Mouse (Mus musculus) MEL-GATA-1-ER (cell line): ENCODE data around the gene Rarres1.

ENCODE experiments used
- DNase-seq: peaks from one replicate; pipeline ENCODE4 v3.0.0-alpha.2; 2012; ENCODE audit warnings: low read depth; ENCODE audit errors: extremely low read depth

Gene Rarres1

DNA sequence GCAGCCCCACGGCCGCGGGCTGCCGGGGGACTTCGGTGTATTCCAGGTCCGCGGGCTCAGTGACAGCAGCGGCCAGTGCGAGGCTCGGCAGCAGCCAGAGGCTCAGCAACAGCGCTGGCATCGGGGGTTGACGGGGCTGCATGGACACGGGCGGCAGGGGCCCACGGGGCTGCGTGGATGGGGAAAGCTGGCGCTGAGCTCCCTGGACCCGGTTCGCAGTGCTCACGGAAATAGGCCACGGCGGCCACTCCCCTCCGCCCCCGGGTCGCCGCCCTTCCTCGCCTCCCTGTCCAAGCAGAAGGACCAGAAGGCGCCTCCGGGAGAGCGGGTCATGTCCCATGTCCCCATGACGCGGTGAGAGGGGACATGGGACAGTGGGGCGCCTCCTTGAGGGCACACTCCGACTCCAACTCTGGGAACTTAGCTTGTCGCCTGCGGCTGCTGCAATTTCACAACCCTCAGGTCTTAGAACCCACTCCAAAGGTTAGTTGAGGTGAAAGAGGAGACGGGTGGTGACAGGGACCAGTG is at the start of gene Rarres1:
Gene Rarres1, minus strand, starts transcription at position 250 of the 528 bp plus-strand sequence.
- no peak for DNase-seq

DNA sequence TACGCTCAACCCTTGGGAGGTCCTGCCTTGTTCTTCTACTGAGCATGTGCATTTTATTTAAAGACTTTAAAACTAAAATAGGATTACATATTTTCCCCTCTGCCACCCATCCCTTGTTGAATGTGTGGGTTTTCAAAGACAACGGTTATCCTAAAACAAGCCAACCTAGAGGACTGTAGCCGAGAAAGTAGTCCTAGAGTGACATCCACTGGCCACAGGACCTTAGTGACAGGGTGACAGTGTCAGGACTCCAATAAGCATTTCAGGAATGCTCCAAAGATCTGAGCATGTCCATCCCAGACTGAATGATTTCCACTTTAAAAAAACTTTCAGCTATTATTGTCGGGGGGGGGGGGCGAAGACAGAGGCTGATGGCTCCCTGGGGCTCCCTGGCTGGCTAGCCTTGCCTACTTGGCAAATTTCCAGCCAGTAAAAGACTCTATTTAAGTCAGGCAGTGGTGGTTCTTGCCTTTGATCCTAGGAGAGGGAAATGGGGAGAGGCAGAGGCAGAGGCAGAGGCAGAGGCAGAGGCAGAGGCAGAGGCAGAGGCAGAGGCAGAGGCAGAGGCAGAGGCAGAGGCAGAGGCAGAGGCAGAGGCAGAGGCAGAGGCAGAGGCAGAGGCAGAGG is 49.5 kb upstream of the Rarres1 start:
- no peak for DNase-seq

DNA sequence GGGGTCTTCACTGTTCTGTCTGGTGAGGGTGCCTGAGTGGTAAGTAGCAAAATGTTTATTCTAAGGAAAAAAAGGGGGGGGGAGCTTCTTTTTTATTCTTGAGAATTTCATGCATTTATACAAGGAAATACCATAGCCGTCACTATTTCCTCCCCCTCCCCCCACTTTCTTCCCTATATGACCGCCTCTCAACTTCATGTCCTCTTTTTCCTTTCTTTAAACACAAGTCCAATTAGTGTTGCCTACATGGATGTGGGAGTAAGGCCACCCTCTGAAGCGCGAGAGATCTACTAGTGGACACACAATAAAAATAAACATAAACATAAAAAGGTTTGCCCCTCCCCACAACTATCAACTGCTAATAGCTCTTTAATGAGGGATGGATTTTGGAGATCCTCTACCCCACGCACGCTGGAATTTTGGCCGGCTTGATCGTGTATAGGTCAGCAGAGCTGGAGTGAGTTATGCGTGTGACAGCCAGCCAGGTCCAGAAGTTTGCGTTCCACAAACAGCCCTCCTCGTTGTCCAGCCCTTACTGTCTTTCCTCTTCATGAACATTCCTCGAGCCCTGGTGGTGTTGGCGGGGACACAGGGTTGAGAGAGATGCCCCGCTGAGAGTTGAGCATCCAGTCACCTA is 42.5 kb upstream of the Rarres1 start:
- no peak for DNase-seq

DNA sequence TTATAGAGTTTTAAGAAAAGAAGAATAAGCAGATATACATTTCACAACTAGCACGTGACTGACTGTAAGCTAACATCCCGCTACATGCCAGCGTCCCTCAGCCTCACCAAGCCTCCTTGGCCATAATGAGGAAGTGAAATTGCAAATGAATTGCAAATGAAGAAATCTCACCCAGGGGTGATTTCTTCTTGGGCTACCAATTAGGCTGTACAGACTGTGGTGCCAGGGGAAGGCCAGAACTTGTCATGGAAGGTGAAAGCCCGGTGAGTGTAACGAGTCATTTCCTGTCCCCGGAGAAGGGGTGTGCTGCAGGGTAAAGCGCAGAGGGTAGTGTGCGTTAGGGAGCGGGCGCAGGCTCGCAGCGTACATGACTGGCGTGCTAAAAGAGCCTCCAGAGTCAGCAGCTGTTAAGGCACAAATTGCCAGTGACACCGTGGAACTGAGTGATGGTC is 41.9 kb upstream of the Rarres1 start:
- DNase-seq, result no peak

DNA sequence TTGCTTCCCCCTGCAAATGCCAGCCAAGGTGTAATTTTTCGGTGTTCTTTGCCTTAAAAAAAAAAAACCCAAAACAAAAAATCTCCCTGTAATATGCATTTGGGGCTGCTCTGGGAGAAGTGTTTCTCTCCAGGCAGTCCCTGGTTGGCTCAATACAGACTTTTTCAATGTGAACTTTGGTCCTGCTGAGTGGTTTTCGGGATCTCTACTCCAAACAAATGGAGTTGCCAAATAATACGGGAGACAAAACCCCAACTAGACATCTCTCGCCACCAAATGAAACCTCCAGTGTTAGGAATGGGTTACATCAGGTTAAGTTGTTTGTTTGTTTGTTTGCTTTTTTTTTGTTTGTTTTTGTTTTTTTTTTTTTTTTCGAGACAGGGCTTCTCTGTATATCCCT is 39.9 kb upstream of the Rarres1 start:
- DNase-seq, result no peak

DNA sequence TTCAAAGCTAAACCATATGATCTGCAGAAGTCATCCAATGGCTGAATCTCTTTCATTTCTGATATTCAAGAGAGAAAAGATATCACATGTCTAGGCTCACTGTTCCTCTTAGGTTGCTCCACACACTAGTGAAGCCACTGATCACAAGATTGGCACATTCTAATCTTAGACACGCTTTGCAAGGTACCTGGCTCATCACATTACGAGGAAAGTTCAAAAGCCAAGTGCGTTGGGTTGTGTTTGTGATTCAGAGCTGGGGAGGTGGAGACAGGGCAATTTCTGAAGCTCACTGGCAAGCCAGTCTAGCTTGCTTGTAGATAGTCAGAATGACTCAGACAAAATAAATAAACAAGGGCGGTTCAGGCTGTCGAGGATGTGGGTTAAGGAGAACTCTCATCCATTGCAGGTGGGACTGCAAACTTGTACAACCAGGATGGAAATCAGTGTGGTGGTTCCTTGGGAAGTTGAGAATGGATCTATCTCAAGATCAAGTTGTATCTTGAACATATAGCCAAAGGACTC is 38.7 kb upstream of the Rarres1 start:
- no peak for DNase-seq

DNA sequence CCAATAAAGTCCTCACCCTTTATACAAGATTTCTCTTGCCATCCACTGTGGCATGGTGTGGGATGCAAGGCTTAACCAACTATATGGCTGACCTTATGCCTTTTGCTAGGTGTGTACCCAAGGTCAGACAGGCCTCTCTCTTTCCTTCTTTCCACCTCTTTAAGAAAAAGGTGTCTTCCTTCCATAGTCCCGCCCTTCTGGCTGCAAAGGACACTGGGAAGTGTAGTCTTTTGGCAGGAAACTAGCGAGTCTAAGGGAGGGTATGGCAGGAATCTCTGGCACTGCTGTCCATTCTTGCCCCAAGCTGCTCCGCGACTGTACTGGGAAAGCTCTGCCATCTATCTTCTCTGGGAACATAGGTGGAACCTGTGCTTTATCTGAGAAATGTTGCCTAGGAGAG is 38.0 kb upstream of the Rarres1 start:
- no peak for DNase-seq

DNA sequence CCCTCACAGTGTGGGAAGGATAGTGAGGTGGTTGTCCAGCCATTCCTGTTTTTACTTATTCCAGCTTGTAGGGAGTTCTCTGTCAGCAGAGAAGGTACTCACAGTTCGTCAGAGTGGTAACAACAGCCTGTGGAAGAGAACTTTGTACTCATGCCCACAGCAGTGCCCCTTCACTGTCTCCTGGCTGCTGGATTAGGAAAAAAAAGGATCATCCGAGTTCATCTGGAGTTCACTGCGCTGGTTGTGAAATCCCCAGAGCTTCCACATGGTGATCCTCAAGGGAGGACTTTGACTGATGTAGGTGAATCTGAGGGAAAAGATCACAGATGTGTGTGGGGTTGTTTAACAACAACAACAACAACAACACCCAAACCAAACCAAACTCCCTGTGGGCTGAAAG is 35.9 kb upstream of the Rarres1 start:
- no peak for DNase-seq

DNA sequence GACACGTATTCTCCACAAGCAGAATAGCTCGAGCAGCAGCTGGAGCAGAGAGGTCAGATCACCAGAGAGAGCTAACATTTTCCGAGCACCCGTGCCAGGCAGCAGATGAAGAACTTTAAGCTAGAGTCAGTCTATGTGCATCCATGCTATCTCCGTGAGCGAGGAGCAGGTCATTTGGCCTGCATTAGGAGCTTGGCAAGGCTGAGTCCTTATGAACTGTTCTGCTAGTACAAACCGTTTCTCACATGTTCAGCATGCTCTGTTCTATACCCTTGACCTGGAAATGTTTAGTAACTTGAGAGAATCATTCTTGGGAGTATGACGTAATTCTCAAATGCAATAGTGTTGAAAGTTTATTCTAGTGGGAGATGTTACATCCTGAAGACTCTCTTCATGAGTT is 28.3 kb upstream of the Rarres1 start:
- no peak for DNase-seq

DNA sequence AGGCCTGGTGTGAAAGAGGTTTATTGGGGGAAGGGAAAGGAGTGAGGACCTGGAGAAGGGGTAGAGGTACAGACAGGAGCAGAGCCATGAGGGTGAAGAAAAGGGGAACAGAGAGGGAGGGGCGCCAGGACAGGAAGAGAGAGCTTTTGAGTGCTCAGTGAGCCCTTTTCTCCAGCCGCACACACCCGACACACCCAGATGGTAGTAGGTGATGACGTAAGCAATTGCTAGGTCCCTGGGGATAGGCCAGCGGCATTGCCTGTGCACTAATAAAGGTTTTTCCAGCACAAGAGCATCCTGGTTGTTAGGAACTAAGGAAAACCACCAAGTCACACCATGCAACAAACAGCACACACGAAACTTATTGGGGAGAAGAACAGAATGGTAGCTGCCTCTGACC is 9.4 kb upstream of the Rarres1 start:
- no peak for DNase-seq

DNA sequence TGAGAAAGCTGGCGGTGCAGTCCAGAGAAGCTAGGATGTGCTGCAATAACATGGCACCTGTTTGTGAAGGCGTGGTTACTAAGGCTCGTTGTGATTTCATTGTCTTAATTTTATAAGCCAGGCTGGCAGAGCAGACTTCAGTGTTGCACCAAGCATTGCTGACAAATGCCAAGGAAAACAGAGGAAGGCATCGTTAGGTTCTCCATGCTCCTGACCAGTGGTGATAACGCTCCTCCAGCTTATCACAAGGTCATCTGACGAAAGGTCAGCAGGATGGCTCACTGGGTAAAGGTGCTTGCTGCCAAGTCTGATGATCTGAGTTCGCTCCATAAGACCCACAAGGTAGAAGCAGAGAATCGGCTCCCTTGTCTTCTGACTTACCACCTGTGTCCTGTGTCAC is 7.4 kb upstream of the Rarres1 start:
- DNase-seq, result no peak

DNA sequence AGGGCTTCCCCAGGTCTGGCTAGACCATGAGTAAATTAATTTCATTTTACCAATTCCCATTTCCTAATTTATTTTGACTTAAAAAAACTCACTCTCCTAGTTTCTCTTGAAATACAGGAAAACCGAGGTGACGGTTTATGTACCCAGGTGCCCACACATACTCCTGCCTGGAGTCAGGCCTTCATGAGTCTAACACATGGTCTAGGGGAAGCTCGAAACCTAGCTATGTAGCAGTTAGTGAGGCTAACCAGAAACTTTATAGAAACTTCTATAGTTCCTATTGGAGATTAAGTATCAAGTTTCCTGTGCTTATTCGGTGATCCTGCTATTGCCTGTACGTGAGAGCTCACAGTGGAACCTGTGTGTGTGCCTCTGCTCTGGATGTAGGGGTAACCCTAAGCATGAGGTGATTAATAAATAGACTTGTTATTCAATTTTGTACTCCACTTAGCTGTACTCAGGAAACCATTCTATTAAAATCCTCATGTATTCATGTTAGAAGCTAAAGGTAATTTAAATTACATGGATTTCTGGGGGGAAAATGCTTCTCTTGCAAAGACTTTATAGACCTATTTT is 5.3 kb upstream of the Rarres1 start:
- DNase-seq, result no peak

DNA sequence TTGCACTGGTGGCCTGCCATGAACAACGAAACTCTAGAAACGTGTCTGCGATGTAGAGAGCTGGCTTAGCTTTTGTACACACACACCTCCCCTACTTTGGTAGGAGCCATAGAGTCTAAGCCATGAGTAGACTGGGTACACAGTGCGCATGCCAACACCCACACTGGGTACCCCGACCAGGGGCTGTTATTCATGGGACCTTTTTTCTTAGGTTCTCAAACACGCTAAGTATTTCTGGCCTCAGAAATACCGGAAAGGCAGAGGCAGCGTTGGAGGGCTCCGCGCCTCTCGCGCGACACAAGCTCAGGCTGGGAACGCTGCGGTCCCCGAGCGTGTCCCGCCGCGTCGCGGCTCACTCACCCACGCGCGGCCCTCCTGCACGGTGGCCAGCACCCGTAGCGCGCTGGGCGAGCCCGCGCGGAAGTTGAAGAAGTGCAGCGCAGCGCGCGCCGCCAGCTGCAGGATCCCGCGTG is 486 bp downstream of the Rarres1 start:
- DNase-seq, result no peak

DNA sequence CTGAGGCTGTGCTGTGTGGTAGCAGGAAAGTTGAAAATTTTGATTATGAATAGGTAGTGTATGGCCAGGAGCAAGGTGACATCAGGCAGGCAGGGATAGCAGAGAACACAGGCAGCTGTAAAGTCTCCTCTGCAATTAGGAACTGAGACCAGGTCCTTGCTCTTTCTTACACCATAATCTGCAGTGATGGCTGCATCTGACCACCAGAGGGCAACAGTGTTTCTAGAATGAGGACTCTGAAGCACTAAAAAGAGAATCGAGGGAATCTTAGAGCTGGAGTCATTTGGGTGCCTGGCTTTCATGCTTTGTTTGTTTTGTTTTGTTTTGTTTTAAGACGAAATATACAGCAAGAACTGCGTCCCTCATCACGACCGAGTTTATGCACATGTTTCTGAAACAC is 2.5 kb downstream of the Rarres1 start:
- peak; percentile 49 for DNase-seq

DNA sequence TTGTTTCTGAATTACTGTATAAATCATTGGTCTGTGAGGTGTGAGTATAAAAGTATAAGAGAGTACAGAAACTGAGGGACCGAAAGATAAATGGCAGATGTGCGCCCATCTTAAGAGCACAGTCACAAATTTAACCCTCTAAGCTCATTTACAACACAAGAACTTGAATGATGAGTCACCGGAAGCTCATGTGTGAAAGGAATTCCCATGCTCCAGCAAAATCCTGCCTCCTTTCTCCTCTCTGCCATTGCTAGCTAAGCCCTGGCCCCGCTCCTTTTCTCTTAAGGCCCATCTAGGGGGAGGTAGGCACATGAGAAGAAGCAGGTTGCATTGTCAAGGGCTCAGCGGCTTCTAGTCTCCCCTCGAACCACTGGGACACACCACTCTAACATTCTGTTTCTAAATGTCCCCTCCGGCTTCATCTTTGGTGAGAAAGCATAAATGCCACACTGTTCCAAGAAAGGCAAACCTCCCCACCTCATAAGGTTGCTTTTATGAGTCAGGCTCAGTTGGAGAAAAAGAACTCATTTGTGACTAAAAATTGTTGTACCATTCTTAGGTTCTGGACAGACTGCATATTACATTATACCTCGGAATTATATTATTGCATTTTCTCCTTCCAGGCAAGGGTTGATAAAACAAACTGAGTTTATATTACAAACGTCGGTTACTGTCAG is 7.0 kb downstream of the Rarres1 start:
- no peak for DNase-seq

DNA sequence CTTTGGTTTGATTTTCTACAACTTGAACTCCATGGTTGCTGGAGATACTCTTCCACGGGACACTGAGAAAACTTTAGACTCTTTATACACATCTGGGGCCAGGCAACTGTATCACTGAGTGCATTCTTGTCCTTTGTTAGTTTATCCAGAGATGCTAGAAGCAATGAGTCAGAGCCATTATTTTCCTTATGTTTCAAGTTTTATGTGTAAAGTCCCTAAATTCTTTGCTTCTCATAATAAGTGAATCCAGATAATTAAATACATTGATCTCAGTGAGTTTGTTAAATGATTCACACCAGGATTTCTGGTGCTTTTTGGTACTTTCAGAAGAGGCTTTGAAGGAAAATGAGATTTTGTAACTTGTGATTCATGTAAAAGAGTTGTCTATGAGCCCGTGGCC is 10.0 kb downstream of the Rarres1 start:
- DNase-seq, result no peak

DNA sequence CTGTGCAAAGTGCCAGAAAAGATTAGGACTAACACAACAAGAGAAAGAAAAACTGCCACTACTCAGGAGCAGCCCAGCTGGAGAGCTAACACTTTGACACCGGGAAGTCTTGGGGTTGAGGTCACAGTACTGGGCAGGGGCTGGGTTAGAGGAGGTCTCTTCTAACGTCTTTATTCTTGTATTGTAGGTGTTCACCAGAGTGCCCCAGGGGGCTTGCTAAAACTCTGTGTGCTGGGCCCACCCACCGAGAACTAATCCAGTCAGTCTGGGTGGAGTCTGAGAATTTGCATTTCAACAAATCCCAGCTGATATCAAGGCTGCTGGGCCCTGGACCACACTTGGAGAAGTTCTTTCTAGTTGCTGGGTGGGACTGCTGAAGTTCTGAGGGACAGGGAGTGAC is 11.4 kb downstream of the Rarres1 start:
- DNase-seq, result no peak

DNA sequence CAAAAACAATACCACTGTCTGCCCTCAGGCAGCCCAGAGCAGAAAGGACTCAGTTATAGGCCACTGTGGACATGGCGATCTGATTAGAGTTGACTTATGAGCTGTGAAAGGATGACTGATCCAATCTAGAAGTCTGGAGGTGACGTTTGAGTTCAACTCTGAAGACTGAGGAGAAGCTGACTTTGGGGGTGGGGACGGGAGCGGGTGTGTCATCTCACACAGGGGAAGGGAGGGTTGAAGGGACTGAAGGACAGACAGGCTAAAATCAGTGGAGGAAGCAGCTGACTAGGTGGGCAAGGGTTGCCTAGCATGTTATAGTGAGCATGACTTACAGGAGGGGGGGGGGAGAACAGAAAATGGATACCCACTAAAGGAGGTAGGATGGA is 15.9 kb downstream of the Rarres1 start:
- DNase-seq, result peak; percentile 2

DNA sequence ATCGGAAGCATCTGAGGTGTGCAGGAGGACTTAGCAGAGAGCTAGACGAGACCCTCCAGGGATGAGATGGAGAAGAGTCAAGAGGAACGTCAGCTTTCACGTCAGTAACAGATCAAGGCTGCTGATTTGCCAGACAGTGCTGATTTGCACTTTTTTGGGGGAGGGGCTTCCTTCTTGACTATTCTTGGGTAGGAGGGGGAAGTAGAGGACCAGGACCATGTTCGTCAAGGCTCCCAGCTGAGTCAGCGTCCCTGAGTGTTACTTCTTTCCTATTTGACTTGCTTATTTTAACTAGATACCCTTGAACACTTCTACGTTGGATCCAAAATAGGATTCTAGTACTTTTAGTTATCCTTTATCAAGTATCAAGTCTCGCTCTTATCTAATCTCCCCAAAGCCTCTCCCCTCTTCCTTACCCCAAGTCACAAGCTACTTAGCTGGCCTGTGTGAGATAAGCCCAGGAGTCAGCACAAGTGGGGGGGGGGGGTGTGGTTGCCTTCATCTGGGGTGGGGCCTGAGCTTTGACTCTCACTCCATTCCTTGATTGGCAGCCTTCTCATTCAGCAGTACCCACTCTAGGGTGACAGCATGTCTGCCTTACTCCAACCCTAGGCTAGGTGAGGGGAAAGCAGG is 16.4 kb downstream of the Rarres1 start:
- DNase-seq, result peak; percentile 18

DNA sequence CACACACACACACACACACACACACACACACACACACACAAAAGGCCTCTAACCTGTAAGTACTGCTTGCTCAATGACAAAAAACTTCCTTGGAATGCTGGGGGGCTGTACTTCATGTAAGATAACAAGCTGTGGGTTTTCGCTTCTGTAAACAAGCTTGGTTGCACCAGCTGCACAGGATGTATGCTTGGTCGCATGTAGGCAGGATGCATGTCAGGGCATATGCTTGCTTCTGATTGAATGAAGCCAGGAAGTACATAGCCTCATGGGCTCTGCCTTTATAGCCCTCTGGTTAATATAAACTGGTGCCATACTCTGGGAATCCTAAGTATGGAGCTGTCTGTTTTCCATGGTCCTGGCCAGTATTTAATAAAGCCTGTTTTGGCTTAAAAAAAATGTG is 17.3 kb downstream of the Rarres1 start:
- no peak for DNase-seq

DNA sequence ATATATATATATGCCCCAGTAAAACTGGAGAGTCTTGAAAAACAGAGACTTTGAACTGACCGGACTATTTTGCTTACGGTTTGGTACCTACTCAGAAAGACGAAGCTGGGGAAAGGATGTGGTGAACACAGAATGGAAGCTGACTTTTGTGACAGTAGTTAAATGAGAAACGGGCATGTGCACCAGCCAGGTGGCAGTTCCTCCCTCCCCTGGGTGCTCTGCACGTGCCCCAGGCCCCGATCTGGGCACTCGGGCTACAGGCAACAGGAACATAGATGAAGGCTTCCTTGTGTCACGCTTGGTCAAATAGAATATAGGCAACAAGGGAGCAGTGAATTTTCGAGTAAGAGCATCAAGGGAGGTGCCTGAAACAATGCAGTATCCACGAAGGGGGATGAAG is 19.0 kb downstream of the Rarres1 start:
- DNase-seq, result no peak
